Mouse (Mus musculus) granulocyte monocyte progenitor cell, adult 5-6 weeks (primary cell): Measurements from ENCODE around the gene Gm14548. TPM values are rescaled to one million over a fixed set of nuclear protein-coding genes. Genes with fewer than 3 reads are reported as not detected.
"Not testable (repeated sequence)": the region's sequence is repeated elsewhere in the genome, so short reads cannot be mapped to it uniquely, and the experiment has no call there.

Source experiments
- ATAC-seq: replicated peaks from 2 replicates; pipeline ENCODE4 v1.8.0; 2016; ENCODE audit warnings: mild to moderate bottlenecking, moderate TSS enrichment, inconsistent platforms; ENCODE audit not compliant: poor library complexity, severe bottlenecking
- total RNA-seq, 2 experiments: library from RNA; stranded (forward) in 1 of 2; stranded (reverse) in 1 of 2; fragments of 200-712, 200-1000 nt in 1 of 2; fragments of >200 nt in 1 of 2; fragmentation: Nextera tagmentation in 1 of 2; gene quantifications; 2 replicates each; pipeline ENCODE4 v1.2.3; 2014 to 2017

The Gm14548 gene
- total RNA-seq (2014; fragmentation: Nextera tagmentation) (1.4 TPM in 1 of 2 replicates, not detected in the other), total RNA-seq (2017) (1.7 TPM in 1 of 2 replicates, not detected in the other)

- ATAC-seq: peak; percentile 96
Measured at GRCm38 (mm10) chr7:3898036-3898590, at the start of gene Gm14548. Gene Gm14548, minus strand, starts transcription at chr7:3898120.

GRCm38 (mm10) chr7:3946117-3946516 lies 48.2 kb upstream of the Gm14548 start:
- ATAC-seq: peak; percentile 78

GRCm38 (mm10) chr7:3940915-3941314 lies 43.0 kb upstream of the Gm14548 start:
- ATAC-seq: peak; percentile 99

GRCm38 (mm10) chr7:3939866-3940525 lies 42.1 kb upstream of the Gm14548 start:
- no peak for ATAC-seq

GRCm38 (mm10) chr7:3935473-3935872 lies 37.6 kb upstream of the Gm14548 start:
- ATAC-seq: peak; percentile 83

- peak; percentile 44; the same call in 1 of the 2 replicates for ATAC-seq
Measured at GRCm38 (mm10) chr7:3915387-3915786, 17.5 kb upstream of the Gm14548 start, which contains the start of gene Lilra6. Gene Lilra6, minus strand, starts transcription at chr7:3915503.

- no peak for ATAC-seq
Measured at GRCm38 (mm10) chr7:3903704-3904103, 5.8 kb upstream of the Gm14548 start.

GRCm38 (mm10) chr7:3875032-3875431 lies 22.9 kb downstream of the Gm14548 start:
- not testable (repeated sequence) for ATAC-seq

GRCm38 (mm10) chr7:3844951-3845350 lies 53.0 kb downstream of the Gm14548 start, which contains the start of gene Pira2:
Gene Pira2, minus strand, starts transcription at chr7:3845051.
- not testable (repeated sequence) for ATAC-seq

- ATAC-seq: peak; percentile 74
Measured at GRCm38 (mm10) chr7:3837854-3838253, 60.1 kb downstream of the Gm14548 start.

Other genes starting within 250 kb of the Gm14548 start
- gene Leng1, start 232.3 kb downstream of the Gm14548 start, total RNA-seq (2014; fragmentation: Nextera tagmentation): 5.2 and 6.6 TPM in 2 replicates
- 4.7 and 7.2 TPM in 2 replicates for gene Leng1, start 232.3 kb downstream of the Gm14548 start, total RNA-seq (2017)
- gene Tmc4, start 220.6 kb downstream of the Gm14548 start, total RNA-seq (2014; fragmentation: Nextera tagmentation): 4.7 and 11.5 TPM in 2 replicates
- gene Tmc4, start 220.6 kb downstream of the Gm14548 start, total RNA-seq (2017): 2.2 and 2.3 TPM in 2 replicates
- gene Tsen34, start 205.3 kb downstream of the Gm14548 start, total RNA-seq (2014; fragmentation: Nextera tagmentation): 21.2 and 28.7 TPM in 2 replicates
- 31.6 and 37.5 TPM in 2 replicates for gene Tsen34, start 205.3 kb downstream of the Gm14548 start, total RNA-seq (2017)
- 63.5 and 76.3 TPM in 2 replicates for gene Mboat7, start 204.6 kb downstream of the Gm14548 start, total RNA-seq (2014; fragmentation: Nextera tagmentation)
- 22.6 and 38.3 TPM in 2 replicates for gene Mboat7, start 204.6 kb downstream of the Gm14548 start, total RNA-seq (2017)
- 3,458 and 3,628 TPM in 2 replicates for gene Rps9, start 194.1 kb downstream of the Gm14548 start, total RNA-seq (2014; fragmentation: Nextera tagmentation)
- gene Rps9, start 194.1 kb downstream of the Gm14548 start, total RNA-seq (2017): 1,516 and 1,598 TPM in 2 replicates
- 3.8 TPM in 1 of 2 replicates, not detected in the other for gene Pirb, start 177.7 kb downstream of the Gm14548 start, total RNA-seq (2014; fragmentation: Nextera tagmentation)
- gene Pirb, start 177.7 kb downstream of the Gm14548 start, total RNA-seq (2017): 3.1 and 3.3 TPM in 2 replicates
- gene Gm15448, start 72.4 kb downstream of the Gm14548 start, total RNA-seq (2014; fragmentation: Nextera tagmentation): not detected in 2 replicates
- 0.52 TPM in 1 of 2 replicates, not detected in the other for gene Gm15448, start 72.4 kb downstream of the Gm14548 start, total RNA-seq (2017)
- 0.43 TPM in 1 of 2 replicates, not detected in the other for gene Pira2, start 53.1 kb downstream of the Gm14548 start, total RNA-seq (2014; fragmentation: Nextera tagmentation)
- gene Pira2, start 53.1 kb downstream of the Gm14548 start, total RNA-seq (2017): 0.60 and 1.9 TPM in 2 replicates
- not detected in 2 replicates for gene Lilra6, start 17.4 kb upstream of the Gm14548 start, total RNA-seq (2014; fragmentation: Nextera tagmentation)
- gene Lilra6, start 17.4 kb upstream of the Gm14548 start, total RNA-seq (2017): 1.6 TPM in 1 of 2 replicates, not detected in the other
- 32.6 and 38.7 TPM in 2 replicates for gene Lair1, start 165.1 kb upstream of the Gm14548 start, total RNA-seq (2014; fragmentation: Nextera tagmentation)
- gene Lair1, start 165.1 kb upstream of the Gm14548 start, total RNA-seq (2017): 78.9 and 81.0 TPM in 2 replicates
- gene Ttyh1, start 221.3 kb upstream of the Gm14548 start, total RNA-seq (2014; fragmentation: Nextera tagmentation): not detected in 2 replicates
- gene Ttyh1, start 221.3 kb upstream of the Gm14548 start, total RNA-seq (2017): 0.09 and 0.52 TPM in 2 replicates
- gene Leng8, start 238.9 kb upstream of the Gm14548 start, total RNA-seq (2014; fragmentation: Nextera tagmentation): 69.9 and 91.7 TPM in 2 replicates
- 18.0 and 26.4 TPM in 2 replicates for gene Leng8, start 238.9 kb upstream of the Gm14548 start, total RNA-seq (2017)